Mouse (Mus musculus): ENCODE results near the gene Gm364. TPM values are rescaled to one million over a fixed set of nuclear protein-coding genes. Genes with fewer than 3 reads are reported as not detected.

The Gm364 gene
- polyA plus RNA-seq, 1 experiment from 2014 or later, result not detected

GRCm38 (mm10) chrX:57378579-57378978 is 30.4 kb upstream of the Gm364 start:
- WGBS, result 74% methylated on average over 3 of the region's 3 CpGs
- DNase-seq, result no peak
- H3K36me3 ChIP-seq (ENCODE audit: insufficient read depth), result peaks cover 36% of the 10 kb centered on the region
- H3K27ac ChIP-seq (ENCODE audit: low read depth), result no peak overlapping the region
- no peaks in the 10 kb centered on the region for H3K27me3 ChIP-seq (ENCODE audit: insufficient read depth, low read length)
- no peaks in the 10 kb centered on the region for H3K9me3 ChIP-seq (ENCODE audit: low read depth, low read length)
- H3K9ac ChIP-seq, result no peak overlapping the region
- no peak for ATAC-seq (ENCODE audit: insufficient read depth)
- no peak for TF ChIP-seq CTCF (IDR thresholded peaks at IDR 0.05; ENCODE audit: low read depth)
- H3K4me2 ChIP-seq, result no peak overlapping the region
- H3K4me3 ChIP-seq (ENCODE audit: low read depth, low read length), result no peak overlapping the region
- H3K4me1 ChIP-seq (ENCODE audit: insufficient read depth), result no peaks in the 10 kb centered on the region

GRCm38 (mm10) chrX:57380915-57381314 is 28.0 kb upstream of the Gm364 start:
- TF ChIP-seq CTCF (IDR thresholded peaks at IDR 0.05; ENCODE audit: low read depth), result no peak
- no peak for ATAC-seq (ENCODE audit: insufficient read depth)
- Histone ChIP-seq H3K4me2 (no peak overlapping the region), H3K9ac (no peak overlapping the region), H3K27ac (ENCODE audit: low read depth) (no peak overlapping the region), H3K4me3 (ENCODE audit: low read depth, low read length) (no peak overlapping the region), H3K4me1 (ENCODE audit: insufficient read depth) (no peaks in the 10 kb centered on the region), H3K9me3 (ENCODE audit: low read depth, low read length) (no peaks in the 10 kb centered on the region), H3K36me3 (ENCODE audit: insufficient read depth) (peaks cover 52% of the 10 kb centered on the region), H3K27me3 (ENCODE audit: insufficient read depth, low read length) (no peaks in the 10 kb centered on the region)
- WGBS, result 72% methylated on average over 5 of the region's 5 CpGs
- no peak for DNase-seq

DNA sequence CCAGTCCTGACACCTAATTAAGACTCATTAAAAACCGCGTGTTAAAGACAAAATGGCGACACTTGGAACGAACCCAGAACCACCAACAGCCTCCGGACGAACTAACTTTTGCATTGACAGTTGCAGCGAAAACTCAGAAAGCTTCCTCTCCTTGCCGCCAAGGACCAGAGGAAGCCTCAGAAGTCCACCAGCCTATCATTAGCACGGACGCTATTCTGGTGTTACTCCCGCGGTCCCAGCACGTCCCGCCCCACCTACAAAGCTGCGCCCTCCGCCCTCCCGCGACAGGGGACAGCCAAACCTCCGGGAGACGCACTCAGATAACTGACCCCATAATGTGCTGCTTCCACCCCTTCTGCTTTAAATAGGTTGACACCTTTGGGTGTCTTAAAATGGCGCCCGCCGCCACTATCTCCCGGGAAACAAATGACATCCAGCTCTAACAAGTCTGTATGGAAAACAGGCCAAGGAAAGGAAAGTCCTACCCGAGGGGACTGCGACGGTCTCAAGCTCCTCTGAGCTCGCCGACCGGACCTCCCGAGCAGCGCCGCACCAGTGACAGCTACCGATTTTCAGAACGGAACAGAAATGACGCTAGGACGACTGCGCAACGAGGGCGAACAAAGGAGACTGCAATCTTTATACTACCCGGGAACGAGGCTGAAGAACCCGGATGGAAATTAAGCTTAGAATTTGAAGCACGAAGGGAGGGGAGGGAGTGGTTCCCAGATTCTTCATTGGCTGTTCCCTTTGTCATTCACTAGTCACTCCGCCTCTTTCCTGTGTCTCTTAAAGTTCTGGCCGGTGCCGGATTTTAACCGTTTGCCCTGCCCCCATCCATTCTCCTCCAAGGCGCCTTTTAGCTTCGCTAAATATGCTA is 16.3 kb upstream of the Gm364 start, which contains the start of gene Rbmx:
Rbmx (minus strand) TSS at position 670 of the 880 bp plus-strand sequence.
- peak within 1 kb of the TSS; percentile 54 for H3K4me3 ChIP-seq (ENCODE audit: low read depth, low read length)
- peaks cover 22% of the 10 kb centered on the region for H3K36me3 ChIP-seq (ENCODE audit: insufficient read depth)
- H3K27ac ChIP-seq (ENCODE audit: low read depth), result peak within 1 kb of the TSS; percentile 96
- H3K27me3 ChIP-seq (ENCODE audit: insufficient read depth, low read length), result no peaks in the 10 kb centered on the region
- H3K4me1 ChIP-seq (ENCODE audit: insufficient read depth), result no peaks in the 10 kb centered on the region
- peak within 1 kb of the TSS; percentile 76 for H3K9ac ChIP-seq
- TF ChIP-seq CTCF (IDR thresholded peaks at IDR 0.05; ENCODE audit: low read depth), result no peak
- 13% methylated on average over 50 of the region's 50 CpGs for WGBS
- DNase-seq, result peak; percentile 95
- no peaks in the 10 kb centered on the region for H3K9me3 ChIP-seq (ENCODE audit: low read depth, low read length)
- H3K4me2 ChIP-seq, result peak within 1 kb of the TSS; percentile 58
- ATAC-seq (ENCODE audit: insufficient read depth), result peak; percentile 97

DNA sequence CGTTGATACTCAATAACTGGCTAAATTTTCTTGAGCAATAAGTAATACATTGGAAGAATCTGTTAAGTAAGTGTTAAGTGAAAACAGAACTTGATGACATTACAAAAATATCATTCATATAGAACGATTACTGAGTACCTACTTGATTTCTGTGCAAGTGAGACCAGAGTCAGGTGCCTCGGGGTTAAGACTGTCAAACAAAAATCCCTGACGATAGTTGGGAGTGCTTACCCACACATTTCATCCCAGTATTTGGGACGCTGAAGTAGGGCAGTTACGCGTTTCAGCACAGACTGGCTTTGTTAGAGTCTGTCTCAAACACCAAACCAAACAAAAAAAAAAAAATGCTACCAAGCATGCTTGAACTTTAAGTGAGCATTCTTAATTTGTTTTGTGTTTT is 15.5 kb upstream of the Gm364 start:
- H3K27ac ChIP-seq (ENCODE audit: low read depth), result no peak overlapping the region
- no peak for TF ChIP-seq CTCF (IDR thresholded peaks at IDR 0.05; ENCODE audit: low read depth)
- H3K4me2 ChIP-seq, result peak overlapping the region; percentile 50
- peak overlapping the region; percentile 23; the same call in 1 of the 2 replicates for H3K9ac ChIP-seq
- peak; percentile 38; the same call in 1 of the 2 replicates for ATAC-seq (ENCODE audit: insufficient read depth)
- H3K4me3 ChIP-seq (ENCODE audit: low read depth, low read length), result peak overlapping the region; percentile 54
- 18% methylated on average over 7 of the region's 7 CpGs for WGBS
- H3K9me3 ChIP-seq (ENCODE audit: low read depth, low read length), result no peaks in the 10 kb centered on the region
- H3K4me1 ChIP-seq (ENCODE audit: insufficient read depth), result no peaks in the 10 kb centered on the region
- H3K27me3 ChIP-seq (ENCODE audit: insufficient read depth, low read length), result no peaks in the 10 kb centered on the region
- DNase-seq, result peak; percentile 8
- peaks cover 15% of the 10 kb centered on the region for H3K36me3 ChIP-seq (ENCODE audit: insufficient read depth)

DNA sequence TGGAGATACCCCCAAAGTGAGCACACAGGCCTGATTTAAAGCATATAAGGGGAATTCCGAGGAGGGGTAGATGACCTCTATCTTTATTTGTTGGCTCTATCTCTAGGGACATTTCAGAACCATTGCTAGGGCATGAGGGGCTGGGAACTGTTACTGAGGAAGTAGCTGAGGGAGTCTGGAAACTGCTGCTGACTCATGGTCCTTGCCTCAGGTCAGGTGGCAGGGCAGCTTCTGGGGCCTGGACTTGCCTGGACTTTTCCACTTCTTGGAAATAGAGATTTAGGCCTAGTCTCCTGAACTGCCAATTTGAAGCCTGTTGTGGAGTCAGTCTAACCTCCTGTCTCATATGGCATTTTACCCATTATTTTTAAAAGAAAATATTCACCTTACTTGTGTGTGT is 7.6 kb upstream of the Gm364 start:
- no peak overlapping the region for H3K4me3 ChIP-seq (ENCODE audit: low read depth, low read length)
- DNase-seq, result no peak
- no peaks in the 10 kb centered on the region for H3K27me3 ChIP-seq (ENCODE audit: insufficient read depth, low read length)
- H3K4me1 ChIP-seq (ENCODE audit: insufficient read depth), result no peaks in the 10 kb centered on the region
- H3K36me3 ChIP-seq (ENCODE audit: insufficient read depth), result no peaks in the 10 kb centered on the region
- no peaks in the 10 kb centered on the region for H3K9me3 ChIP-seq (ENCODE audit: low read depth, low read length)
- TF ChIP-seq CTCF (IDR thresholded peaks at IDR 0.05; ENCODE audit: low read depth), result no peak
- ATAC-seq (ENCODE audit: insufficient read depth), result no peak
- H3K9ac ChIP-seq, result no peak overlapping the region
- no peak overlapping the region for H3K27ac ChIP-seq (ENCODE audit: low read depth)
- H3K4me2 ChIP-seq, result no peak overlapping the region
- 86% methylated on average over 1 of the region's 1 CpGs for WGBS

DNA sequence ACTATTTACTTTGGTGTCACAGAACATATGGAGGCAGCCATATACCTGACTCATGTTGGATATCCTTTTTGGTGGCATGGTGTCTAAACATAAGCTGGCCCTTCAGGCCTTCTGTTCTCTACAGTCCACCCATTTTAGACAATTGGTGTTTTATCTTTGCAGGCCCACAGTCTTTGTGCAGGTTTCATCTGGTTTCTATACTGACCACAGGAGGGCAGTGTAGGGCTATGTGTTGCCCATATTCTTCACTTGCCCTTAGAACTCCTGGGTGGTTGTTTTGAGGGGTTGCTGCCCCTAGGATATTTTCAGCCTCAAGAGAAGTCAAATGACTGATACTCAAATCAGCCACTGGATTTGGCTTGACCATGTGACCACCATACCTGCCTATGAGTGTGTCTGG is 5.3 kb upstream of the Gm364 start:
- ATAC-seq (ENCODE audit: insufficient read depth) (no peak), DNase-seq (peak; percentile 18)
- H3K27ac ChIP-seq (ENCODE audit: low read depth), result no peak overlapping the region
- no peak overlapping the region for H3K4me3 ChIP-seq (ENCODE audit: low read depth, low read length)
- no peaks in the 10 kb centered on the region for H3K36me3 ChIP-seq (ENCODE audit: insufficient read depth)
- TF ChIP-seq CTCF (IDR thresholded peaks at IDR 0.05; ENCODE audit: low read depth), result peak; percentile 36
- H3K9ac ChIP-seq, result no peak overlapping the region
- H3K27me3 ChIP-seq (ENCODE audit: insufficient read depth, low read length), result no peaks in the 10 kb centered on the region
- no peak overlapping the region for H3K4me2 ChIP-seq
- H3K9me3 ChIP-seq (ENCODE audit: low read depth, low read length), result no peaks in the 10 kb centered on the region
- H3K4me1 ChIP-seq (ENCODE audit: insufficient read depth), result no peaks in the 10 kb centered on the region

GRCm38 (mm10) chrX:57431610-57432009 is 22.7 kb downstream of the Gm364 start:
- DNase-seq (peak; percentile 52), ATAC-seq (ENCODE audit: insufficient read depth) (no peak)

More at GRCm38 (mm10) chrX:57431610-57432009, 22.7 kb downstream of the Gm364 start:
- no peaks in the 10 kb centered on the region for H3K27me3 ChIP-seq (ENCODE audit: insufficient read depth, low read length)
- peak; percentile 53 for TF ChIP-seq CTCF (IDR thresholded peaks at IDR 0.05; ENCODE audit: low read depth)
- no peak overlapping the region for H3K27ac ChIP-seq (ENCODE audit: low read depth)
- WGBS, result 3% methylated on average over 2 of the region's 2 CpGs
- H3K9me3 ChIP-seq (ENCODE audit: low read depth, low read length), result no peaks in the 10 kb centered on the region
- no peak overlapping the region for H3K4me2 ChIP-seq
- H3K9ac ChIP-seq, result no peak overlapping the region
- no peaks in the 10 kb centered on the region for H3K36me3 ChIP-seq (ENCODE audit: insufficient read depth)
- H3K4me1 ChIP-seq (ENCODE audit: insufficient read depth), result no peaks in the 10 kb centered on the region
- H3K4me3 ChIP-seq (ENCODE audit: low read depth, low read length), result no peak overlapping the region
